Mouse (Mus musculus): Measurements from ENCODE around the gene Cfap221. TPM values are rescaled to one million over a fixed set of nuclear protein-coding genes. Genes with fewer than 3 reads are reported as not detected.

Cfap221 gene
- total RNA-seq (2023; ENCODE audit: inconsistent age) = not detected in 4 replicates

GRCm38 (mm10) chr1:119996798-119997581 lies at the start of gene Cfap221:
Gene Cfap221 (minus strand): TSS chr1:119997234.

DNA sequence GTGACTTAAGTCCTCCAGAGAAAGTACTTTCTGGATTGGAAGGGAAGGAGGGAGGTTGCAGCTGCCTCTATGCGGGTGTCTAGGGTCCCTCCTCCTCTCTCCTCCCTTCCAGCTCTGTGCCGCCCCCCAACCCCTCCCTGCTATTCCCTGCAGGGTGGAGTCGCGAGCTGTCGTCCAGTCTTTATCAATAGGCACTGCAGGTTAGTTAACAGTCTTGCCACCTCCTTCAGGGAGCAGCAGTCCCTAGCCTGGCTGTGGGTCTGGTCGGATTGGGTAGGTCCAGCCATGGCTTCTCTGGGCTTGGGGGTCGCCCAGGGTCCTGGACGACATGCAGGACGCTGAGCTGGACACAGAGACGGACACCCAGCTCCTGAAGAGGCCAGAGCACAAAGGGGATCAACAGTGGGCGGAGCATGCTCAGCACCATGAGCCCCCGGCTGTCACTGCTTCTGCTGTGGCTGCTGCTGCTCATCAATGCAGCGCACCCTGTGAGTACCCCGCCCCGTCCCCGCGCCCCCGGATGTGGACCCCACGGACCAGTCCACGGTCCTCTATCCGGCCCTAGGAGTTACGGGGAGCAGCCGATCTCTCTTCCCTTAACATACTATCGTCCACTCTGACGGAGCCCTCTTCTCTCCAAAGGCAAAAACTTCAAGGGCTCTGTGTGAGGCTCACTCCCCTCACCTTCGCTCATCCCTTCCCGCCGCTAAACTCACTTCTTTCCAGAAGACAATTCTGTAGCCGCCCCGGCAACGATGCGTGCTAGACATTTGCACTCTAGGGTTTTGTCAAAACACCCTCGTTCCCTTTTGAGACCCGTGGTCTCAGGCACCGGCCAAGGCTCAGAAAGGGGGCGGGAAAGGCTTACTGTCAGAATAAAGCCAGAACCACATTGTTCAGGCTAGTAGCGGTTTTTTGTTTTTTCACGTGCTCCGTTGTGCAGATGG lies 10.1 kb upstream of the Cfap221 start, which contains the start of gene Sctr:
Gene Sctr, plus strand, starts transcription at position 51 of the 947 bp plus-strand sequence.

DNA sequence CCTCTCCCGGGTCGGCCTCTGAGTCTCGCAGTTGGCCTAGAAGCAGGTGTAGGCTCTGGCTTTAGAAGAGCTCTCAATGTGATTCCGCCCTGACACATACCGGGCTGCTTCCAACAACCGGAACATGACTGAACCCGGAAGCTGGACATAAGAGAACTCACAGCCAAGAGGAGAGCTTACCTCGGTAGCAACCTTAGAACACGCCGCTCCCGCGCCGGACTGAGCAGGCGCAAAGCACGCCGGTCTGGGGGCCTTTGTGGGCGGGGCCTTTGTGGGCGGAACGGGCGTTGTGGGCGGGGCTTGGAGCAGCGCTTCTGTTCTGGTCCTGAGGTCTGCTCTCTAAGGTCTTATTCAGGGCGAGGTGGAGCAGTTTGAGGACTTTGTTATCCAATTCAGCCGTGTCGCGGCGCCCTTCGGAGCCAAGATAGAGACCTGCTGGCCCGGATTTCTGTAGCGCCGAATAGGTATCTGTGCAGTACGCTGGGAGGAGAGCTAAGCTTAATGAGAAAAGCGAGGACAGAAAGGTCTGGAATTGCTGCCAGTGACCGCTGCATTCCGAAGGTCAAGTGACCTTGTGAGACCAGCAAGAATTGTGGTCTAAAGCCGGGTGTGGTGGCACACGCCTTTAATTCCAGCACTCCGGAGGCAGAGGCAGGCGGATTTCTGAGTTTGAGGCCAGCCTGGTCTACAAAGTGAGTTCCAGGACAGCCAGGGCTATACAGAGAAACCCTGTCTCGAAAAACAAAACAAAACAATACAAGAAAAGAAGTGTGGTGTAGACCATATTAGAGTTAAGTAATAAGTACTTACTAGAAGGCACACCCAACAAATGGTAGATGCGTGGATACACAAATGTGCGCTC lies 83.8 kb downstream of the Cfap221 start, which contains the start of gene Tmem177:
Gene Tmem177, minus strand, starts transcription at position 256 of the 862 bp plus-strand sequence.

Other genes starting within 250 kb of the Cfap221 start
- 32.0 to 35.8 TPM (median 32.5 TPM) in 4 replicates for gene Ptpn4, start 159.6 kb downstream of the Cfap221 start, total RNA-seq (2023; ENCODE audit: inconsistent age)
- 3.3 to 3.6 TPM (median 3.5 TPM) in 4 replicates for gene Tmem177, start 84.0 kb downstream of the Cfap221 start, total RNA-seq (2023; ENCODE audit: inconsistent age)
- gene Sctr, start 9.7 kb upstream of the Cfap221 start, total RNA-seq (2023; ENCODE audit: inconsistent age) = not detected in 4 replicates
- not detected in 4 replicates for gene Tmem37, start 76.8 kb upstream of the Cfap221 start, total RNA-seq (2023; ENCODE audit: inconsistent age)
- 31.7 to 41.6 TPM (median 37.9 TPM) in 4 replicates for gene Dbi, start 123.8 kb upstream of the Cfap221 start, total RNA-seq (2023; ENCODE audit: inconsistent age)
- 19.2 to 22.9 TPM (median 20.1 TPM) in 4 replicates for gene 3110009E18Rik, start 124.0 kb upstream of the Cfap221 start, total RNA-seq (2023; ENCODE audit: inconsistent age)

All from B cell, adult (primary cell).